Mouse (Mus musculus) CH12.LX (cell line): ENCODE results near the gene Prmt2.

ENCODE experiments used
- CTCF ChIP-seq, 2 experiments: IDR thresholded peaks in 1 of 2; conservative IDR thresholded peaks in 1 of 2; 2 replicates each; pipeline ENCODE4 v1.5.1; 2011 to 2012; ENCODE audit warnings: low read depth in 2 of 2, low read length in 2 of 2, improper control_type of control experiment in 1 of 2, inconsistent platforms in 1 of 2, mild to moderate bottlenecking in 1 of 2, moderate library complexity in 1 of 2
- HCFC1 ChIP-seq: IDR thresholded peaks from 2 replicates; pipeline ENCODE4 v1.6.1; 2012; ENCODE audit warnings: low read depth, mild to moderate bottlenecking, inconsistent platforms, low read length, improper control_type of control experiment
- JUND ChIP-seq: conservative IDR thresholded peaks from 2 replicates; pipeline ENCODE4 v1.6.1; 2011; ENCODE audit warnings: low read depth, low read length, improper control_type of control experiment
- MAFK ChIP-seq: IDR thresholded peaks from 2 replicates; pipeline ENCODE4 v1.6.1; 2011; ENCODE audit warnings: low read length, improper control_type of control experiment; ENCODE audit not compliant: insufficient replicate concordance
- MAX ChIP-seq: IDR thresholded peaks from 2 replicates; pipeline ENCODE4 v1.6.1; 2011; ENCODE audit warnings: low read length, improper control_type of control experiment
- MAZ ChIP-seq: IDR thresholded peaks from 2 replicates; pipeline ENCODE4 v1.6.1; 2012; ENCODE audit warnings: low read depth, mild to moderate bottlenecking, inconsistent platforms, low read length, improper control_type of control experiment, moderate library complexity
- MXI1 ChIP-seq: IDR thresholded peaks from 2 replicates; pipeline ENCODE4 v1.6.1; 2011; ENCODE audit warnings: mild to moderate bottlenecking, low read depth, low read length, improper control_type of control experiment
- POLR2A ChIP-seq: IDR thresholded peaks from 2 replicates; pipeline ENCODE4 v1.6.1; 2011; ENCODE audit warnings: low read depth, mild to moderate bottlenecking, improper control_type of control experiment, low read length
- SMC3 ChIP-seq: IDR thresholded peaks from 2 replicates; pipeline ENCODE4 v1.6.1; 2011; ENCODE audit warnings: low read depth, low read length, improper control_type of control experiment
- TCF12 ChIP-seq: IDR thresholded peaks from 2 replicates; pipeline ENCODE4 v1.6.1; 2014; ENCODE audit warnings: low read depth, mild to moderate bottlenecking, inconsistent platforms, low read length, improper control_type of control experiment
- UBTF ChIP-seq: IDR thresholded peaks from 2 replicates; pipeline ENCODE4 v1.6.1; 2012; ENCODE audit warnings: low read depth, mild to moderate bottlenecking, inconsistent platforms, low read length, improper control_type of control experiment, moderate library complexity
- USF2 ChIP-seq: conservative IDR thresholded peaks from 2 replicates; pipeline ENCODE4 v1.6.1; 2011; ENCODE audit warnings: low read depth, low read length, improper control_type of control experiment

- TF ChIP-seq HCFC1 (no peak), POLR2A (no peak), MAZ (no peak), MAFK (no peak), JUND (no peak), SMC3 (no peak), UBTF (no peak), CTCF (conservative IDR thresholded peaks at IDR 0.05 in 1 of 2, IDR thresholded peaks at IDR 0.05 in 1 of 2; ENCODE audit: low read depth in 2 of 2, low read length in 2 of 2) (no peak), MXI1 (no peak), USF2 (no peak), TCF12 (no peak), MAX (no peak)
These were observed 20.2 kb upstream of the Prmt2 start for GRCm38 (mm10) chr10:76257719-76258390.
